Mouse (Mus musculus) heart, postnatal 0 days (tissue): ENCODE results near the gene Tbc1d13. TPM values are rescaled to one million over a fixed set of nuclear protein-coding genes. Genes with fewer than 3 reads are reported as not detected.
"Not testable (repeated sequence)": the region's sequence is repeated elsewhere in the genome, so short reads cannot be mapped to it uniquely, and the experiment has no call there.

Source experiments
- ATAC-seq: fragments of 200-750 bp; cut with Nextera tagmentation; 2 replicates; pipeline ENCODE4 v1.8.0; 2017; ENCODE audit warnings: low read depth, moderate number of reproducible peaks, moderate library complexity; ENCODE audit not compliant: insufficient read depth
- DNase-seq: peaks from one replicate; pipeline ENCODE4 v3.0.0-alpha.2; 2016; ENCODE audit warnings: low spot score
- H3K27ac ChIP-seq: fragments of 300-500 bp; sonication (generic); 2 replicates; pipeline ENCODE4 v1.5.1; 2014; ENCODE audit warnings: low read depth, mild to moderate bottlenecking
- H3K27me3 ChIP-seq: fragments of 300-500 bp; sonication (generic); 2 replicates; pipeline ENCODE4 v1.6.1; 2014; ENCODE audit warnings: low read length, mixed read lengths; ENCODE audit not compliant: control insufficient read depth, insufficient read depth
- H3K36me3 ChIP-seq: fragments of 300-500 bp; sonication (generic); replicated peaks from 2 replicates; pipeline ENCODE4 v1.6.1; 2014; ENCODE audit warnings: low read length, mixed read lengths; ENCODE audit not compliant: control insufficient read depth, insufficient read depth
- H3K4me1 ChIP-seq: fragments of 300-500 bp; sonication (generic); 2 replicates; pipeline ENCODE4 v1.6.1; 2014; ENCODE audit warnings: antibody characterized with exemption; ENCODE audit not compliant: control insufficient read depth, insufficient read depth
- H3K4me2 ChIP-seq: fragments of 300-500 bp; sonication (generic); 2 replicates; pipeline ENCODE4 v1.6.1; 2014; ENCODE audit warnings: low read depth, mild to moderate bottlenecking, low read length, moderate library complexity
- H3K4me3 ChIP-seq: fragments of 300-500 bp; sonication (generic); 2 replicates; pipeline ENCODE4 v1.5.1; 2014; ENCODE audit warnings: low read depth, low read length
- H3K9ac ChIP-seq: fragments of 300-500 bp; sonication (generic); replicated peaks from 2 replicates; pipeline ENCODE4 v1.6.1; 2014; ENCODE audit warnings: low read depth, low read length, mixed read lengths
- H3K9me3 ChIP-seq: fragments of 300-500 bp; sonication (generic); replicated peaks from 2 replicates; pipeline ENCODE4 v1.6.1; 2016; ENCODE audit warnings: low read length; ENCODE audit not compliant: control insufficient read depth
- CTCF ChIP-seq: IDR thresholded peaks from 2 replicates; pipeline ENCODE4 v1.5.1; 2016; ENCODE audit warnings: antibody characterized with exemption, control low read depth, low read depth
- EP300 ChIP-seq: IDR thresholded peaks from 2 replicates; pipeline ENCODE4 v1.6.1; 2016; ENCODE audit warnings: antibody characterized with exemption, low read depth
- WGBS: fragments of 180-500 bp; shearing (Covaris S2); extraction: QIAGEN DNeasy Blood & Tissue Kit; methylation state at CpG from one replicate; pipeline ENCODE4 v1.1.7; 2014; 5-methylcytosine and 5-hydroxymethylcytosine counted together
- polyA plus RNA-seq: library from polyadenylated mRNA; unstranded; fragments of >200 nt; fragmentation: Nextera tagmentation; extraction: Ambion mirVana; gene quantifications from 2 replicates; pipeline ENCODE4 v1.2.1, GENCODE M21; 2015
- total RNA-seq: library from RNA; depleted of rRNA; stranded (reverse); fragments of >200 nt; gene quantifications from 2 replicates; pipeline ENCODE4 v1.2.3, GENCODE M21; 2014; ENCODE audit warnings: low replicate concordance

Tbc1d13 gene
- total and polyA plus RNA-seq, 2 experiments from 2014 or later = 2.9 to 21.4 TPM

GRCm38 (mm10) chr2:30173541-30174240 is 40.1 kb downstream of the Tbc1d13 start:
- Histone ChIP-seq H3K9me3 (no peaks in the 10 kb centered on the region), H3K9ac (no peak overlapping the region), H3K27me3 (no peaks in the 10 kb centered on the region), H3K27ac (no peak overlapping the region), H3K36me3 (peaks cover 43% of the 10 kb centered on the region), H3K4me1 (peaks cover 14% of the 10 kb centered on the region), H3K4me3 (no peak overlapping the region), H3K4me2 (no peak overlapping the region)
- TF ChIP-seq CTCF (no peak), EP300 (no peak)
- DNase-seq = no peak
- WGBS = 90% methylated on average over 20 of the region's 20 CpGs
- no peak for ATAC-seq

GRCm38 (mm10) chr2:30175897-30176296 is 42.4 kb downstream of the Tbc1d13 start:
- Histone ChIP-seq H3K27me3 (no peaks in the 10 kb centered on the region), H3K4me3 (no peak overlapping the region), H3K9me3 (no peaks in the 10 kb centered on the region), H3K27ac (no peak overlapping the region), H3K36me3 (peaks cover 43% of the 10 kb centered on the region), H3K4me2 (no peak overlapping the region), H3K4me1 (peaks cover 14% of the 10 kb centered on the region), H3K9ac (no peak overlapping the region)
- no peak for ATAC-seq
- no peak for TF ChIP-seq EP300
- TF ChIP-seq CTCF = no peak
- no peak for DNase-seq
- whole genome bisulfite sequencing = 78% methylated on average over 8 of the region's 8 CpGs

GRCm38 (mm10) chr2:30176561-30176960 is 43.0 kb downstream of the Tbc1d13 start:
- Histone ChIP-seq H3K36me3 (peaks cover 43% of the 10 kb centered on the region), H3K4me2 (no peak overlapping the region), H3K27me3 (no peaks in the 10 kb centered on the region), H3K9me3 (no peaks in the 10 kb centered on the region), H3K4me3 (no peak overlapping the region), H3K9ac (no peak overlapping the region), H3K4me1 (peaks cover 14% of the 10 kb centered on the region), H3K27ac (no peak overlapping the region)
- WGBS = 95% methylated on average over 2 of the region's 2 CpGs
- ATAC-seq (no peak), DNase-seq (no peak)
- TF ChIP-seq CTCF (no peak), EP300 (no peak)

GRCm38 (mm10) chr2:30177700-30178675 is 44.4 kb downstream of the Tbc1d13 start, which contains the start of gene Spout1:
Spout1 (minus strand) TSS chr2:30178459.
- ATAC-seq = peak; percentile 99
- peak within 1 kb of the TSS; percentile 87 for H3K4me2 ChIP-seq
- peak within 1 kb of the TSS; percentile 76 for H3K9ac ChIP-seq
- DNase-seq = peak; percentile 94
- H3K27ac ChIP-seq = peak within 1 kb of the TSS; percentile 58; the same call in 1 of the 2 replicates
- 2% methylated on average over 52 of the region's 54 CpGs for WGBS
- H3K36me3 ChIP-seq = peaks cover 40% of the 10 kb centered on the region
- H3K9me3 ChIP-seq = no peaks in the 10 kb centered on the region
- TF ChIP-seq EP300 (no peak), CTCF (no peak)
- H3K27me3 ChIP-seq = no peaks in the 10 kb centered on the region
- H3K4me1 ChIP-seq = peaks cover 8% of the 10 kb centered on the region
- peak within 1 kb of the TSS; percentile 70 for H3K4me3 ChIP-seq

- 38% methylated on average over 7 of the region's 7 CpGs for whole genome bisulfite sequencing
- ATAC-seq = not testable (repeated sequence)
Measured at GRCm38 (mm10) chr2:30178711-30179110, 45.2 kb downstream of the Tbc1d13 start.

More at GRCm38 (mm10) chr2:30178711-30179110, 45.2 kb downstream of the Tbc1d13 start:
- H3K9me3 ChIP-seq, H3K4me1 ChIP-seq, DNase-seq, H3K9ac ChIP-seq, H3K27ac ChIP-seq, H3K27me3 ChIP-seq: not testable (repeated sequence)
- Histone ChIP-seq H3K4me3 (peak overlapping the region; percentile 70), H3K4me2 (peak overlapping the region; percentile 87), H3K36me3 (peaks cover 32% of the 10 kb centered on the region)
